Mouse (Mus musculus) C2C12 (cell line): ENCODE measurements at regions not wholly inside any gene's neighbourhood (a gene's known extent, or its start where the extent isn't known, plus 50 kb on each side); places are given as distances from the start of the nearest gene placed in this dataset.

Experiments used
- CEBPB ChIP-seq: IDR thresholded peaks from one replicate; pipeline ENCODE4 v1.6.1; 2011; ENCODE audit warnings: low read depth, mild to moderate bottlenecking, control low read depth, moderate library complexity
- CTCF ChIP-seq: IDR thresholded peaks from one replicate; pipeline ENCODE4 v1.5.1; 2011; ENCODE audit not compliant: control insufficient read depth, insufficient read depth, insufficient read length
- FOSL1 ChIP-seq: IDR thresholded peaks from one replicate; pipeline ENCODE4 v1.8.0; 2011; ENCODE audit warnings: mild to moderate bottlenecking, low read length; ENCODE audit not compliant: poor library complexity, insufficient read depth, severe bottlenecking
- MAX ChIP-seq: IDR thresholded peaks from one replicate; pipeline ENCODE4 v1.6.1; 2011; ENCODE audit warnings: mild to moderate bottlenecking, control low read depth
- MYOD1 ChIP-seq: IDR thresholded peaks from one replicate; pipeline ENCODE4 v1.6.1; 2011; ENCODE audit warnings: low read depth; ENCODE audit not compliant: control insufficient read depth, insufficient read length
- MYOG ChIP-seq: IDR thresholded peaks from one replicate; pipeline ENCODE4 v1.6.1; 2011; ENCODE audit not compliant: control insufficient read depth, insufficient read length; ENCODE audit errors: extremely low read depth
- USF1 ChIP-seq: IDR thresholded peaks from one replicate; pipeline ENCODE4 v1.6.1; 2011; ENCODE audit warnings: low read depth, mild to moderate bottlenecking, control low read depth, moderate library complexity

GRCm38 (mm10) chr6:109874187-109874586 lies 771.2 kb upstream of the Grm7 start:
- TF ChIP-seq CTCF: no peak
- TF ChIP-seq MYOG: no peak
- no peak for TF ChIP-seq MAX
- TF ChIP-seq USF1: no peak
- no peak for TF ChIP-seq MYOD1
- TF ChIP-seq CEBPB: no peak
- no peak for TF ChIP-seq FOSL1
